Mouse (Mus musculus): ENCODE data around the gene Pgf. TPM values are rescaled to one million over a fixed set of nuclear protein-coding genes. Genes with fewer than 3 reads are reported as not detected.

Gene Pgf
- polyA plus RNA-seq, 1 experiment = 2.2 TPM

DNA sequence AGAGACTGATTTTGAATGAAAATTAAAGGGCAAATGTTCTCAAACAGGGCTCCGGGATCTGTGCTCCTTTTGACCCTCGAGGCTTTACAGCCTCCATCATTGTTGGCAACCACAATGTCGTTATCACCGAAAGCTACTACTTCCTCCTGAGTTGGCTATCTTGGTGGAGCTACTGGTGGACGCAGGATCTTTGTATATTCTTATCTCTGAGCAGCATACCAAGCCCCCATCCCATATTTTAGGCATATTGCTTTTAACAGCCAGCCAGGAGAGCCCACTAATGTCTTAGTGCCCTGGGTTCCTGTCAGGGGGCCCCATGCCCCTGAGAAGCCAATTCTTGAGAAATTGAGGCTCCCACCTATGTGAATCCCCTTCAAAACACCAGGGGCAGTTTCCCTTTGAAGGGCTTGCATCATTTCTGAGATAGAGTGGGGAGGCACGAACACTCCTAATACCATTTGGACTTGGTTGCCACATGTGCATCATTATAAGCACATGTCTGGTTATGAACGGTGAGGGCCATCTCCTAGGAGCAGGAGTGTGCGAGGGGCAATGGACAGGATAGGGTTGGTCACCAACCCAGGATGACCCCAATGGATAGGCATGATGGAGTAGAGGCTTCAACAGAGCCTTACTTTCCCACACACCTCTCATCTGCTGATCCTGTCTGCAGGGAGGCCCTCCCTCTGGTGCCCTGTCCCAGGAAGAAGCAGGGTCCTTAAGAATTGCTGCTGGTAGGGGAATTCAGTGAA lies 43.4 kb downstream of the Pgf start:
- no peak for TF ChIP-seq POLR2A (IDR thresholded peaks at IDR 0.05; ENCODE audit: borderline replicate concordance, low read depth, low read length)
- no peak for TF ChIP-seq CTCF (IDR thresholded peaks at IDR 0.05; ENCODE audit: low read depth, low read length)
- H3K4me3 ChIP-seq (ENCODE audit: insufficient read depth, low read length) = no peak overlapping the region
- H3K27ac ChIP-seq (ENCODE audit: insufficient read depth, low read depth, low read length) = no peak overlapping the region
- H3K4me1 ChIP-seq (ENCODE audit: control insufficient read depth, insufficient read depth, low read length) = peaks cover 10% of the 10 kb centered on the region

DNA sequence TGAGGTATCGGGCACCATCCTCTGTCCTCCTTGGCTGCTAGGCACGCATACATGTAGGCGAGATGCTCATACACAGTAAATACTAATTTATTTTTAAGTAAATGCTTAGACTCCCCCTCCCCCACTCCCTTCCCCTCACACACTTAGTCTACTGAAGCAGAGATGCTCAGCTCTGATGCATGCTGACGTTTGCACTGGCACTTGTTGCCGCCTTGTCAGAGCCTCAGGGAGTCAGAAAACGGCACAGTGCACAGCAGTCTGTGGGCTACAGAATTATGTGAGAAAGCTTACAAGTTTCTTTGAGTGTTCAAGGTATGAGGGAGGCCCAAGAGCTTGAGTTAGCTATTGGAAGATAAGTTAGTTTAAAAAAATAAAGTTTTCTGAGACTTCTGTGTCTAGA lies 46.2 kb downstream of the Pgf start:
- H3K4me1 ChIP-seq (ENCODE audit: control insufficient read depth, insufficient read depth, low read length) = peaks cover 23% of the 10 kb centered on the region
- no peak overlapping the region for H3K27ac ChIP-seq (ENCODE audit: insufficient read depth, low read depth, low read length)
- no peak overlapping the region for H3K4me3 ChIP-seq (ENCODE audit: insufficient read depth, low read length)
- no peak for TF ChIP-seq CTCF (IDR thresholded peaks at IDR 0.05; ENCODE audit: low read depth, low read length)
- TF ChIP-seq POLR2A (IDR thresholded peaks at IDR 0.05; ENCODE audit: borderline replicate concordance, low read depth, low read length) = no peak

DNA sequence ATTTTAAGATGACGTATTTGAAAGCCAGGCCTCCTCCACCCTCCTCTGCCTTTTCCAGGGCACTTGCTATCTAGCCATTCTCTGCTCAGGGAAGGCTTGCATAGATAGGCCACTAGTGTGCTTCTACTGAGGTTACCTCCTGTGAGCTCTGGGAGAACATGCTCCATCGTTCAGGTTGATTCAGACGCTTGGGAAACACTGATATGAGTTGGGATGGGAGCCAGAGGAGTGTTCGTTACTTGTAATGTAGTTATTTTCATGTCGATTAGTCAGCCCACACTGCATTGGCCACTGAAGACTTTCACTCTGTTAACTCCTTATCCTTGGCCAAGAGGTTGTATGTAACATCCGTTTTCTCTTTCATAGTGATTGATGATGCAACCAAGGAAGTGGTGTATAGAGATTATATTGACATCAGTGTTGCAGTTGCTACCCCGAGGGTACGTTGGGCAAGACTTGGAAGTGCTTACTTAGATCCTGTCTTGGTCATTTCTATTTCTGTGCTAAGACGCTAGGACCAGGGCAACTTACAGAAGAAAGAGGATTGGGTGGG lies 48.1 kb downstream of the Pgf start:
- TF ChIP-seq POLR2A (IDR thresholded peaks at IDR 0.05; ENCODE audit: borderline replicate concordance, low read depth, low read length) = no peak
- no peak for TF ChIP-seq CTCF (IDR thresholded peaks at IDR 0.05; ENCODE audit: low read depth, low read length)
- H3K4me3 ChIP-seq (ENCODE audit: insufficient read depth, low read length) = no peak overlapping the region
- peaks cover 24% of the 10 kb centered on the region for H3K4me1 ChIP-seq (ENCODE audit: control insufficient read depth, insufficient read depth, low read length)
- peak overlapping the region; percentile 30; the same call in 1 of the 2 replicates for H3K27ac ChIP-seq (ENCODE audit: insufficient read depth, low read depth, low read length)

DNA sequence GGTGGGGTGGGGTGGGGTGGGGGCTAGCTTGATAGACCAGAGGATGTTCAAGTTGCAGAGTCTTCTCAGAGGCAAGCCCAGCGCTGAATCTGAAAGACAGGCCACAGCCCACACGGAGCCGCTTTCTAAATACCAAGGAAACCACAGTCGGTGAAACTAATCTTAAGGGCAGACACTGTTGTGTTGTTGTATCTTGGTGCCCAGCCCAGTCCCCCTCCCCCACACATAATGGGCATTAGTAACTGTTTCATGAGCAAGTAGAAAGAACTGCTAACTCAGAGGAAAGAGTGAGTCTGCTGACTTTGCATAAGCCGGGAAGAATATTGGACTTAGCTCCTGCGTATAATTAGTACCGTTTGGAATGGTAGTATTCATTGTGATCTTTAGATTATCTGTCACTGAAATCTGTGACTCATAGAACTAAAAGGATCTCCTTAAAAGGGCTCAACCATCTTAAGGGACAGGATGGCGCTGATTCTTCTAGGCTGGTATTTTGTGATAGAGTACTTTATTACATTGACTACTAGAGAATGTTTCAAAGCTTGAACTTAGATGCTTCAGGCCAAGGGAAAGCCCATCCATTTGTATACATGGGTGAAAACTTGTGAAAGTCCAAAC lies 50.5 kb downstream of the Pgf start:
- Histone ChIP-seq H3K4me3 (ENCODE audit: insufficient read depth, low read length) (no peak overlapping the region), H3K27ac (ENCODE audit: insufficient read depth, low read depth, low read length) (no peak overlapping the region), H3K4me1 (ENCODE audit: control insufficient read depth, insufficient read depth, low read length) (peaks cover 43% of the 10 kb centered on the region)
- TF ChIP-seq CTCF (IDR thresholded peaks at IDR 0.05; ENCODE audit: low read depth, low read length) (no peak), POLR2A (IDR thresholded peaks at IDR 0.05; ENCODE audit: borderline replicate concordance, low read depth, low read length) (no peak)

DNA sequence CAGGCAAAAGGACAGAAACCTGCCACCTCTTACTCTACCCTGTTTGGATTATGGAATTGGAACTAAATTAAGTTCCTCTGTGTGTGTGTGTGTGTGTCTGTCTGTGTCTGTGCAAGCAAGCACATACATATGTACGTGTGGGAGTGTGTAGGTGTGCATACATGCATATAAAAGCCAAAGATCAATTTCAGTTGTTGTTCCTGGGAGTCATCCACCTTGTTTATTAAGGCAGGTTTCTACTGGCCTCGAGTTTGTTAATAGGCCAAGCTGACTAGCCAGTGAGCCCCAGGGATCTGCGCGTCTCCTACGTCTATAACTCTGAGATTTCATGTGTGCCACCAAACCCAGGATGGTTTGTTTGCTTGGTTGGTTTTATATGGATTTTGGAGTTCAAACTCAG lies 52.8 kb downstream of the Pgf start:
- Histone ChIP-seq H3K27ac (ENCODE audit: insufficient read depth, low read depth, low read length) (no peak overlapping the region), H3K4me3 (ENCODE audit: insufficient read depth, low read length) (no peak overlapping the region), H3K4me1 (ENCODE audit: control insufficient read depth, insufficient read depth, low read length) (peaks cover 39% of the 10 kb centered on the region)
- TF ChIP-seq POLR2A (IDR thresholded peaks at IDR 0.05; ENCODE audit: borderline replicate concordance, low read depth, low read length) (no peak), CTCF (IDR thresholded peaks at IDR 0.05; ENCODE audit: low read depth, low read length) (no peak)

DNA sequence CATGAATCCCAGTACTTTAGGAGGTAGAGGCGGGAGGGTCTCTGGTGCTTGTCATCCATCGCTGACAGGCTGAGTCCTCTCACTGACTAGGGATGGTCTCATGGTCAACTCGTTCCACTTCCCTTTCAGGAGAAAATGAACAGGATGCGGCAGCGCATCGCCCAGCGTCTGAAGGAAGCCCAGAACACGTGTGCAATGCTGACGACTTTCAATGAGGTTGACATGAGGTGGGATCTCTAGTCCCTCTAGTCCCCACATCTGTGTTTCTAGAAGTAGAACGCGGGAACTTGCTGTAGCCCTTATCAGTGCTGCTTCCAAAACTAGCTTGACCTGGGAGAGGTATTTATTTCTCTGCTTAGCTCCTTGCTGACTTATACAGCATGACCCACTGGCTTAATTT lies 53.9 kb downstream of the Pgf start:
- Histone ChIP-seq H3K27ac (ENCODE audit: insufficient read depth, low read depth, low read length) (peak overlapping the region; percentile 68), H3K4me3 (ENCODE audit: insufficient read depth, low read length) (no peak overlapping the region), H3K4me1 (ENCODE audit: control insufficient read depth, insufficient read depth, low read length) (peaks cover 33% of the 10 kb centered on the region)
- no peak for TF ChIP-seq CTCF (IDR thresholded peaks at IDR 0.05; ENCODE audit: low read depth, low read length)
- TF ChIP-seq POLR2A (IDR thresholded peaks at IDR 0.05; ENCODE audit: borderline replicate concordance, low read depth, low read length) = no peak

DNA sequence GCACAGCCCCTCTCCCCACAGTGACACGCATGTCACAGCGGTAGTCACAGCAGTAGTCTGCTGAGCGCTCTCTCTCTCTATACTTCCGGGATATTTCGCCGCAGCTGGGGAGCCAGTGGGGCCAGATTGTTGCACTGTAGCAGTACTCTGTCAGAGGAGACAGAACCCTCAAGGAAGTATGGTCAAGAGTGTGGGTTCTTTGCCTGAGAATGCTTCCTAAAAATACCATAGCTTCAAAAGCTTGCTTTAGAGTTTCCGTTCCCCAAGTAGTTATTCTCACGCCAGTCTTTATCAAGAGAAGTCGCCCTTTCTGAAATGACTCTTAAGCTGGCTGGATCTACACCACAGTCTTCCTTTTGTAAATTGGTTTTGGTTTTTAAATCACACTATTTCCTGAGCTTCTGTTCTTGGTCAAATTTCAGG lies 54.5 kb downstream of the Pgf start:
- no peak for TF ChIP-seq CTCF (IDR thresholded peaks at IDR 0.05; ENCODE audit: low read depth, low read length)
- no peak for TF ChIP-seq POLR2A (IDR thresholded peaks at IDR 0.05; ENCODE audit: borderline replicate concordance, low read depth, low read length)
- H3K27ac ChIP-seq (ENCODE audit: insufficient read depth, low read depth, low read length) = peak overlapping the region; percentile 68
- peak overlapping the region; percentile 24 for H3K4me3 ChIP-seq (ENCODE audit: insufficient read depth, low read length)
- H3K4me1 ChIP-seq (ENCODE audit: control insufficient read depth, insufficient read depth, low read length) = peaks cover 27% of the 10 kb centered on the region

DNA sequence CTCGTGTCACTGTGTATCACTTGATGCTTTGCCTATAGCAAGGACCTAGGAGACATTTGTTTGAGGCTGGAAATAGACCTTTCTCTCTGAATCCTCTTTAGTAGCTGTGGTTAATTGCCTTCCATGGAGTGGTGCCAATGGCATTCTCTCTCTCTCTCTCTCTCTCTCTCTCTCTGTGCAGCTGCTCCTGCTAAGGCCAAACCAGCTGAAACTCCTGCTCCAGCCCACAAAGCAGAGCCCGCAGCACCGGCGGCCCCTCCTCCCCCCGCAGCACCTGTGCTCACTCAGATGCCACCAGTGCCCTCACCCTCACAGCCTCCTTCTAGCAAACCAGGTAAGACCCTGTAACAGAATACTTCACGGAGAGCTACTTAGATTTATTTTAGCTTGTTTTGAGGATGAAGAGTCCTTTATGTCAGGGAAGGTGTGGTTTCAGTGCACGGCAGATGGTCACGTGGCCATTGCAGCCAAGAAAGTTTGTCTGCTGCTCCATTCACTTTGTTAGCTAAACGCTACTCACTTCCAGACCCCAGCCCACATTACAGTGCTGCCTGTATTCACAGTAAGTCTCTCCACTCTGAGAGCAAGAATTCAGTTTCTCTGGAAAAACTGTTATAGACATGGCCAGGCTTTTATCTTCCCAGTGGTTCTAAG lies 55.7 kb downstream of the Pgf start:
- H3K27ac ChIP-seq (ENCODE audit: insufficient read depth, low read depth, low read length) = no peak overlapping the region
- H3K4me1 ChIP-seq (ENCODE audit: control insufficient read depth, insufficient read depth, low read length) = peaks cover 24% of the 10 kb centered on the region
- no peak overlapping the region for H3K4me3 ChIP-seq (ENCODE audit: insufficient read depth, low read length)
- TF ChIP-seq POLR2A (IDR thresholded peaks at IDR 0.05; ENCODE audit: borderline replicate concordance, low read depth, low read length) = no peak
- no peak for TF ChIP-seq CTCF (IDR thresholded peaks at IDR 0.05; ENCODE audit: low read depth, low read length)

Other genes with a start within 250 kb of the Pgf start
- 82.2 and 89.0 TPM in 2 replicates for gene Fcf1, start 206.9 kb downstream of the Pgf start, polyA plus RNA-seq (2012; ENCODE audit: insufficient read depth, insufficient read length, missing spikeins)
- gene Arel1, start 206.9 kb downstream of the Pgf start, polyA plus RNA-seq (2012; ENCODE audit: insufficient read depth, insufficient read length, missing spikeins) = 20.4 and 25.3 TPM in 2 replicates
- gene Ylpm1, start 181.5 kb downstream of the Pgf start, polyA plus RNA-seq (2012; ENCODE audit: insufficient read depth, insufficient read length, missing spikeins) = 35.5 and 39.0 TPM in 2 replicates
- 1.4 and 3.1 TPM in 2 replicates for gene Prox2, start 67.0 kb downstream of the Pgf start, polyA plus RNA-seq (2012; ENCODE audit: insufficient read depth, insufficient read length, missing spikeins)
- gene Dlst, start 67.0 kb downstream of the Pgf start, polyA plus RNA-seq (2012; ENCODE audit: insufficient read depth, insufficient read length, missing spikeins) = 86.0 and 92.0 TPM in 2 replicates
- gene Rps6kl1, start 26.5 kb downstream of the Pgf start, polyA plus RNA-seq (2012; ENCODE audit: insufficient read depth, insufficient read length, missing spikeins) = not detected in 2 replicates
- gene Eif2b2, start 41.7 kb upstream of the Pgf start, polyA plus RNA-seq (2012; ENCODE audit: insufficient read depth, insufficient read length, missing spikeins) = 34.3 and 45.1 TPM in 2 replicates
- gene Mlh3, start 92.8 kb upstream of the Pgf start, polyA plus RNA-seq (2012; ENCODE audit: insufficient read depth, insufficient read length, missing spikeins) = 7.0 and 8.1 TPM in 2 replicates
- 23.5 and 24.0 TPM in 2 replicates for gene Acyp1, start 110.6 kb upstream of the Pgf start, polyA plus RNA-seq (2012; ENCODE audit: insufficient read depth, insufficient read length, missing spikeins)
- gene Zc2hc1c, start 110.8 kb upstream of the Pgf start, polyA plus RNA-seq (2012; ENCODE audit: insufficient read depth, insufficient read length, missing spikeins) = not detected in 2 replicates
- 46.6 and 52.4 TPM in 2 replicates for gene Nek9, start 161.6 kb upstream of the Pgf start, polyA plus RNA-seq (2012; ENCODE audit: insufficient read depth, insufficient read length, missing spikeins)
- gene Tmed10, start 197.1 kb upstream of the Pgf start, polyA plus RNA-seq (2012; ENCODE audit: insufficient read depth, insufficient read length, missing spikeins) = 291 and 303 TPM in 2 replicates